Mouse (Mus musculus): ENCODE measurements around the gene Neu1.
A peak's percentile ranks its signal among the peaks of the same experiment; 100 is the strongest.
"Not testable (repeated sequence)": the region's sequence is repeated elsewhere in the genome, so short reads cannot be mapped to it uniquely, and the experiment has no call there.

Gene Neu1

DNA sequence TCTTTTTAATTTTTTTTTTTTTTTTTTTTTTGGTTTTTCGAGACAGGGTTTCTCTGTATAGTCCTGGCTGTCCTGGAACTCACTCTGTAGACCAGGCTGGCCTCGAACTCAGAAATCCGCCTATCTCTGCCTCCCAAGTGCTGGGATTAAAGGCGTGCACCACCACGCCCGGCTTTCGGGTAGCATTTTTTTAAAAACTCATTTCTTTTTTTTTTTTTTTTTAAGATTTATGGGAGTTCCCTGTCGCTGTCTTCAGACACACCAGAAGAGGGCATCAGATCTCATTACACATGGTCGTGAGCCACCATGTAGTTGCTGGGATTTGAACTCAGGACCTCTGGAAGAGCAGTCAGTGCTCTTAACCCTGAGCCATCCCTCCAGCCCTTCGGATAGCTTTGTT is 29.1 kb upstream of the Neu1 start:
- DNase-seq (ENCODE audit: low spot score in 2 of 2): not testable (repeated sequence)

DNA sequence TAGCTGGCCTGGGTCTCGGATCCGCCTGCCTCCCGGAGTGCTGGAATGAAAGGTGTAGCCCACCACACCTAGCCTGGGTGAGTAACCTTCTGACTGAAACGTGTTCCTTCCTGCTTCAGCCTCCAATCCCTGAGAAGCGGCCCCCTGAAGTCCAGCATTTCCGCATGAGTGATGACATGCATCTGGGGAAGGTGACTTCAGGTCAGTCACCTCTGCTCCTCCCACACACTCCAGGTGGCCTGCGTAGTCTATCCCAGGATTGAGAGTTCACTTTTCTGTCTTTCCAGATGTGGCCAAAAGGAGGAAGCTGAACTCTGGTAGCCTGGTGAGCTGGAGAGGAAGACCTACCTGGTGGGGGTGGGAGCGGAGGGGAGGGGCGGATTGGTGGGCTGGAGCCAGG is 28.2 kb upstream of the Neu1 start:
- no peak for DNase-seq (ENCODE audit: low spot score in 2 of 2)

DNA sequence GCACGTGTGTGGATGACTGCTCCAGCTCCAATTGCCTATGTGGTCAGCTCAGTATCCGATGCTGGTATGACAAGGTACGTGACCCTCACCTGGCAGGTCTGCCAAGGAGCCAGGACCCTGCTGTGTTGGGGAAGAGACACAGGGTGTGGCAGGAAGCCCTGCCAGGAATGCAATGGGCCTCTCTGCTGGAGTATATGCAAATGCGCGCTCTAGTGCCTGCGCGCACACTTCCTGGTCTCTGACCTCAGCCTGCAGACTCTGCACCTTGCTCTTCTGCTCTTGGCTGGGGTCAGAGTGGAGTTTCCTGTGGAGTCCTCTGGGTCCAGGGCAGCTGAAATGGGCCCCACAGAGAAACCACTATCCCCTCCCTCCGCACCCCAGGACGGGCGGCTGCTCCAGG is 20.1 kb upstream of the Neu1 start:
- no peak for DNase-seq (ENCODE audit: low spot score in 2 of 2)

- peak in 1 of 2 experiments; percentile 49 for DNase-seq (ENCODE audit: low spot score in 2 of 2)
Measured at GRCm38 (mm10) chr17:34911945-34912351, 19.1 kb upstream of the Neu1 start.

GRCm38 (mm10) chr17:34913930-34914665 is 17.0 kb upstream of the Neu1 start, which contains the start of gene Slc44a4:
Gene Slc44a4 (plus strand): TSS chr17:34914466.
- DNase-seq (ENCODE audit: low spot score in 2 of 2): no peak

DNA sequence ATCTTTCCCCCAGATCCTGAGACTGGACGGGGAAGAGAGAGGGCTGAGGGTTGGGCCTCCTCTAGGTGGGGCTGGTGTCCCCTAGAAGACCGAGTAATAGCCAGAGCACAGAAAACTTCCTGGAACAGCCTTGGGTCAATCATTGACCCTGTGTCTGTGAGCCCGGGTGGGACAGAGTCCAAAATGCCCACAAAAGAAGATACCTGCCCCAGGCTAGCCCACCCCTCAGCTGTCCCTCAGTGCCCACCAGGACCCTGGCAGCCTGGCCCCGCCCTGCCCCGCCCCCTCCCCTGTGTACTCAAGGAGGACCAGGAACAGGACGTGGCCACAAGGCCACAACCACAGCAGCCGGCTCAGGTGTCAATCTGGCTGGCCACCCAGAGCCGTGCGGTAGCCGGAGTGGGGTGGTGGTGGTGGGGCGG is 15.6 kb upstream of the Neu1 start:
- DNase-seq (ENCODE audit: low spot score in 2 of 2): no peak

- no peak for DNase-seq (ENCODE audit: low spot score in 2 of 2)
Measured at GRCm38 (mm10) chr17:34916316-34916715, 14.7 kb upstream of the Neu1 start.

GRCm38 (mm10) chr17:34917188-34917587 is 13.9 kb upstream of the Neu1 start:
- no peak for DNase-seq (ENCODE audit: low spot score in 2 of 2)

DNA sequence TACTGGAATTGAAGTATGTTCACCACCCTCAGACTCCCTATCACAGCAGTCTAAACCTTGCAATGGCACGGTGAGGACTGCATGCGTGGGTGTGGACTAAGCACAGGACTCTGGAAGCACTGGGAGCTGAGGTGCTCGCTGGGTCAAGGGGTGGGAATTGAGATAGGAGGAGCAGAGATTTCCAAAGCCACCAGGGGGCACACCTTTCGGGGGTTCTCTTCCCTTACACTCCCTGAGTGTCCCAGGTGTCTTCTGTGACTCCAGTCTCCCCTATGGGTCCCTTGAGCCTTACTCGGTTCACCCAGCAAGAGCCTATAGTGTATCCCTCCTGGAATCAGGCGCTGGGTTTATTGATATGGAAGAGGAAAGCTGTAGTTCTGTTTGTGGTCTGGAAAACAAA is 8.1 kb upstream of the Neu1 start:
- DNase-seq (ENCODE audit: low spot score in 2 of 2): no peak

- DNase-seq (ENCODE audit: low spot score in 2 of 2): no peak
Measured at GRCm38 (mm10) chr17:34924258-34924657, 6.8 kb upstream of the Neu1 start.

DNA sequence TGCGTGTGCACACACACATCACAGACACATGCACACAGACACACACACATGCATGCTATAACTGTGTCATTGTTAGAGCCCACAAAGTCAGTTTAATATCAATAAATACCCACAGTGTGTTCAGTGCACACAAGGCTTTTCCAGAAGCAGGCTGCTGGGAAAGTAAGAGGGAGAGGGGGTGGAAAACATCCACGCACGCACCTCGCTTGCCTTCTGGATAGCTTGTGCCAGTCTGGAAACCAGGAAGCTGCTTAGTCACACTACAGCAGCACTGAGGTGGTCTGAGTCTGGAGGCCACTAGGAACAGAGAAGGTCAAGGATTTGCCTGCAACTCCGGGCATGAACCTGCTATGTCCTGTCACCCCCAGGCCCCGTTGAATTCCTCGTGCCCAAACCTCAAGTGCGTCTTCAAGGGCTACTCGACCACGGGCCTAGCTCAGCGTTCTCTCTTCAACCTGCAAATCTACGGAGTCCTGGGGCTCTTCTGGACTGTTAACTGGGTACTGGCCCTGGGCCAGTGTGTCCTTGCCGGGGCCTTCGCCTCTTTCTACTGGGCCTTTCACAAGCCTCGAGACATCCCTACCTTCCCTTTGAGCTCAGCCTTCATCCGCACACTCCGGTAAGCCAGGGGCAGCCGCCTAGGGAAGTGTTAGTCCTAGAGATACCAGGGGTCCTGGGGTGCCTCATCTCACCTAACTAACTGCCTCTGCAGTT is 3.6 kb upstream of the Neu1 start:
- no peak for DNase-seq (ENCODE audit: low spot score in 2 of 2)

DNA sequence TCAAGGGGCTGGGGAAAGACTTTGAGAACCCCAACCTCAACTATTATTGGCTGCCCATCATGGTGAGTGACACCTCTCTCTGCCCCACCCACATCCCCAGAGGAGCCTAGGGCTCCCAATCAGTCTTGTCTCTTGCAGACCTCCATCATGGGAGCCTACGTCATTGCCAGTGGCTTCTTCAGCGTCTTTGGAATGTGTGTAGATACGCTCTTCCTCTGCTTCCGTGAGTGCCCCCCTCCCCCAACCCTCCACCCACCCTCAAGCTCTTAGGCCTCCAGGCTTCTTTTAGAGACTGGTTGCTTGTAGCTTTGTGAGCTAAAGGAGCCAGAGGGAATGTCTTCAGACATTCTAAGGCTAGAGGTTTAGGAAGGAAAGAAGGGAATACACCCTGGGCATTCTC is 2.2 kb upstream of the Neu1 start:
- DNase-seq (ENCODE audit: low spot score in 2 of 2): no peak

- DNase-seq (ENCODE audit: low spot score in 2 of 2): no peak
Measured at GRCm38 (mm10) chr17:34931735-34932098, 664 bp downstream of the Neu1 start.

DNA sequence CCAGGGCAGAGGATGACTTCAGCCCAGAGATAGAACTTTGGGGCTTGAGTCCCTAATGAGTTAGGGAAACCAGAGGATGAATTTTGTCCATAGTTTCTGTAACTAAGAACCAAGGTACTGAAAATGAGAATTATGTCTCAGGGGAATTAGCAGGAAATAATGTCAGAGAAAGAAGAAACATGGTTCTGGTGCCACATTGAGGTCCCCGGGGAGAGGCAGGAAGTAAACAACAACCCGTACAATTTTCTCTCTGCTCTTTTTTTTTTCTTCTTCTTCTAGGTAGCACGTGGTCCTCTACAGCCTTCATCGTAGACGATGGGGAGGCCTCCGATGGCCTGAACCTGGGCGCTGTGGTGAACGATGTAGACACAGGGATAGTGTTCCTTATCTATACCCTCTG is 1.2 kb downstream of the Neu1 start:
- no peak for DNase-seq (ENCODE audit: low spot score in 2 of 2)

GRCm38 (mm10) chr17:34934031-34934430 is 3.0 kb downstream of the Neu1 start:
- no peak for DNase-seq (ENCODE audit: low spot score in 2 of 2)

DNA sequence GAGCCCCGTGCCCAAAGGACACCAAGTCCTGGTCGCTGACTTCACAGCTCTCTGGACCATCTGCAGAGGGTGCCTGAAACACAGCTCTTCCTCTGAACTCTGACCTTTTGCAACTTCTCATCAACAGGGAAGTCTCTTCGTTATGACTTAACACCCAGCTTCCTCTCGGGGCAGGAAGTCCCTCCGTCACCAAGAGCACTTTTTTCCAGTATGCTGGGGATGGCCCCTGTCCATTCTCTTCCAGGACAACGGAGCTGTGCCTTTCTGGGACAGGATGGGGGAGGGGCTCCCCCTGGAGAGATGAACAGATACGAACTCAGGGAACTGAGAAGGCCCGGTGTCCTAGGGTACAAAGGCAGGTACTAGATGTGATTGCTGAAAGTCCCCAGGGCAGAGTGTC is 3.8 kb downstream of the Neu1 start:
- DNase-seq (ENCODE audit: low spot score in 2 of 2): no peak

DNA sequence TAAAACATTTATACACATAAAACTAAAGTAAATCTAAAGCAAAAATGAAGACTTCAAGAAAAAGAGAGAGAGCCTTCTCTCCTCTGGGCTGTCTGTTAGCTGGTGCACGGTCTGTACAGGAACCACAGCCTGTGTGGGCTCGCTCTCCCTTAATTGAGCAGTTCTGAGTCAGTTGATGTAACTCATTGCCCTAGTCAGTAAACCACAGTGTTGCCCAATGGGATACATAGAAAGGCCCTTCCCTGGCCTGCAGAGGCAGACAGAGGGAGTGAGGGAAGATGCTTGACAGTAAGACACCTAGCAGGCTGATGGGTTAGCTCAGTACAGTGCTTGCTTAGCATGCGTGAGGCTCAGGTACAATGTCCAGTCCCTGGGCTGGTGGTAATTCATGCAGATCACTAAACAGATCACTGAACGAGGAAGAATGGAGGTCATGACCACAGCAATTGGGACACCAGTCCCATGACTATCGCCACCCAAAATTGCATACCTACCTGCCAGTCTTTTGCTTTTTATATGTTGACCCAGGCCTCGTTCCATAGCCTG is 7.0 kb downstream of the Neu1 start:
- DNase-seq (ENCODE audit: low spot score in 2 of 2): no peak

DNA sequence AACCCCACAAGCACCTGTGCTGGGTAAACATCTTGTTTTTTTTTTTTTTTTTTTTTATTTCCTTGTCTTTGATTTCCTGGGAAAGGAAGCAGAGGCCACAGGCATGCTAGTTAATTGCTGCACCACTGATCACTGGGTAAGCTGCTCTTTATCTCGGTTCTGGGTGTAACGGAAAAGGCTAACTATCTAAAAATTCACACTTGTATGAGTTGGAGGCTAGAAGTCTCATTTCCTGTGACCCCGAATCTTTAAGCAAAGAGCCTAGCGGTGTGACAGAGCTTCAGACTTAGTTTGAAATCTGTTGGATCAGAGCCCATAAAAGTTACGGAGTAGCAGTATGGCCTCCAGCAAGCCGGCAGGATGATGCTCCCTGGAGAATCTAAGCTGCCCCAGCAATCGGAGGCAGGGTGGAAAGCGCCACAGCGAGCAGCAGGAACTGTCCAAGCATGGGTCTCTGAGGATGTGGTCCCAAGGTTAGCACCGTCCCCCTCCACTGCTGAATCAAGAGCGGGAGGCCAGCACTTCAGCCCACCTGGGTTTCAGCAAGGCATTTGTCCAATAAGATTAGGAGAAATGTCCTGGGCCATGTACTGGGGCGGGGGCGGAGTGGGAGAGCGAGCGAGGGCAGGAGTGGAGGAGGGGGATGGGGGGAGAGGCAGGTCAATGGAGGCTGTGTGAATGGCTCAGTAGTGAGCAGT is 10.4 kb downstream of the Neu1 start:
- DNase-seq (ENCODE audit: low spot score in 2 of 2): no peak

- DNase-seq (ENCODE audit: low spot score in 2 of 2): no peak
Measured at GRCm38 (mm10) chr17:34943128-34943815, 12.2 kb downstream of the Neu1 start.

DNA sequence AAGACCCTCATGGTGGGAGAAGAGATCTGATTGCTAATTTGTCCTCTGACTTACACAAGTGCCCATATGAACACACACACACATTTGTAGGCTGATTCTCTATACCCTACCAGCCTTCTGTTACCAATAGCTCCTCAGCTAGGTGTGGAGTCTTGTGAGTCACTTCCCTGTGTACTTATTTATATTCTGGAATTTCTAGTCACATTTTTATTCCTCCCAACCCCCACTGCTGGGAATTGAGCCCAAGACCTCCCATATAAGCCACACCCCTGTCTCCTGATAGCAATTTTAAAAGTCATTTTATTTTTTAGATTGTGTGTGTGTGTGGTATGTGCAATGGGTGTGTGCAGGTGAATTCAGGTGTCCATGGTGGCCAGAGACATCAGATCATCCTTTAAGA is 13.3 kb downstream of the Neu1 start:
- DNase-seq (ENCODE audit: low spot score in 2 of 2): no peak

DNA sequence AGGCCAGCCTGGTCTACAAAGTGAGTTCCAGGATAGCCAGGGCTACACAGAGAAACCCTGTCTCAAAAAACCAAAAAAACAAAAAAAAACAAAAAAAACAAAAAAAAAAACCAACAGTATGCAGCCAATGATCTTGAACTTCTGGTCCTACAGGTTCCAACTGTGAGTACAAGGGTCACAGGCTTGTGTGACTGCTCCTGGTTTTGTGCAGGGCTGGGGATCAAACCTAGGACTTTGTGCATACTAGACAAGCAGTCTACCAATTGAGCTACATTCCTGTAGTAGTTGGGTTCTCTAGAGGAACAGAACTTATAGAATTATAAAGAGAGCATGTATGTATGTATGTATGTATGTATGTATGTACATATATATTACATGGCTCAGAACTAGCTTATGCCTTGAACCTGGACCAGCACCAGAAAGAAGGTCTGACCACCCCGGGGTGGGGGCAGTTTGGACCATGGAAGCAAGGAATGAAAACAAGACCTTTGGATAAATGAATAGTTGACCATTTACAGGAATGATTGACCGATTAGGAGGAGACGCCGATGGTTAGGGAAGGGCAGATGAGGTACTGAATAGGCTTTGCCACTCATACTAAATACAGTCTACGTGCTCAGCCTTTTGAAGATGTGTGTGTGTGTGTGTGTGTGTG is 15.6 kb downstream of the Neu1 start:
- no peak for DNase-seq (ENCODE audit: low spot score in 2 of 2)
